Mouse (Mus musculus): Measurements from ENCODE around the gene Lamc2.

The Lamc2 gene

DNA sequence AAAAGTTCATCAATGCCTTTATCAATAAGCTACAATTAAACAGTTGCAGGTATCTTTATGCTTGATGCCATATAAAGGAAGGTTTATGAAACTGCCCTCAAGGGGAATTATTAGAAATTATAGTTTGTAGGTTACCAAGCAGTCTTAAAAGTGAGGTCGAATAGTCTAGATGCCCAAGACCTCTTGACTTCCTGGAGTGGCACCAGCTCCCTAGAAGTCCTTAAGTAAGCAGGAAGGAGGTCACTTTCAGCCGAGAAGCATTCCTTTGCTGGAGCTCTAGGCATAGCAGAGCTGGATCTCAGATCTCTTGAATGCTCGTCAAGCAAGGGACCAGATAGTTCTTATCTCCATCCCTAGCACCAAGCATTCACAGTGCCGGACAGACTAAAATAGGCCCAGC, 58.6 kb downstream of the Lamc2 start:
- no peak for DNase-seq (ENCODE audit: low read depth)

- no peak for DNase-seq (ENCODE audit: low read depth)
Measured at GRCm38 (mm10) chr1:153126491-153127381, 59.5 kb downstream of the Lamc2 start.

GRCm38 (mm10) chr1:153125287-153126275, 60.7 kb downstream of the Lamc2 start:
- no peak for DNase-seq (ENCODE audit: low read depth)

DNA sequence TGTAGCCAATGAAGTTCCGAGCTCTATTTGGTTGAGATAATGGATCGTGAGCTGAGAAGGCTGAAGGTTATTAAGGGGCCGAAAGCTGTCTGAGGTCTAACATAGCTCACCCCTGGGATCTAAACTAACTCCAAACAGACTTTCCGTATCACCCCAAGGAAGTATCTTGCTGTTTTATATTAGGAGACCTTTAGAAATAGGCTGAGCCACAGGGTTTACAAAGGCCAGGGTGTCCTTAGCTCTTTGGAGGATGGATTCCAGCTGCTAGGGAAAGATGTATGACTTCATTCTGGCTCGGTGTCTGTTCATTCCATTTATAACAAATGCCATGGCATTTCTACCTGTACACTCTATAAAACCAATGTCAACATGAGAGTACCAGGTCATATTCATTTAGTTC, 61.7 kb downstream of the Lamc2 start:
- DNase-seq (ENCODE audit: low read depth), result no peak

GRCm38 (mm10) chr1:153122764-153123163, 63.5 kb downstream of the Lamc2 start:
- no peak for DNase-seq (ENCODE audit: low read depth)

DNA sequence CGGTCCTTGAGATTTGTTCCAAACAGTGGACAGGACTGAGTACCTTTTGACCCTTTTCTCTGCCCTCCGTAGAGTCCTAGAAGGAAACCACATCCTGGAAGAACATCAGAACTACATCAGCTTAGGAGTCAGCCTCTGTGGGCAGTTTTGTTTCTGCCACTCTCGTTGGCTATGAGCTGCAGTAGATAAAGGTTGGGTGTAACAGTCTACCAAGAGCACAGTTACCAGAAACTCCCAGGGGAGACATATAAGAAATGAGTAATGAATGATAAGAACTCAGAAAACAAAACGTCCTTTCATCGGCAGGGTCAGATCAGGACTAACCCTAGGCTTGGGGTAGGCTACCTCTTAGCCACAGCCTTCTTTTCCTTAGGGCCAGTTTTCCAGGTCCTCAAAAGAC, 64.9 kb downstream of the Lamc2 start:
- DNase-seq (ENCODE audit: low read depth), result peak; percentile 21

DNA sequence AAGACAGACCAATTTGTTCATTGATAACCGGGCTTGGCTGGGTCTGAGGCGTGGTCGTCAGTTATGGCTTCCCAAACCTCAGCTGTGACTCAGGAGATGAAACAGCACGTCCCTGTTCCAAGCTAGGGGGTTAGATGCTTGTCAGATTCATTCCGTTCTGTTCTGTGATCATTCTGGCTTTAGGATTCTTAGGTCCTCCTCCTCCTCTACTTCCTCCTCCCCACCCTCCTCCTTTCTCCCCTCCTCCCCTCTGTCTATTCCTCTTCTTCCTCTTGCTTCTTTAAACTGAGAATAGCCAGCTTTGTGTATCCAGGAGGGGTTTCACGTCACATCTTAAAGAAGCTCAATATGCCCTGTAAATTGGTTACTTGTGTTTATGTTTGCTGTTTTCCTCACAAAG, 65.7 kb downstream of the Lamc2 start:
- DNase-seq (ENCODE audit: low read depth), result no peak

DNA sequence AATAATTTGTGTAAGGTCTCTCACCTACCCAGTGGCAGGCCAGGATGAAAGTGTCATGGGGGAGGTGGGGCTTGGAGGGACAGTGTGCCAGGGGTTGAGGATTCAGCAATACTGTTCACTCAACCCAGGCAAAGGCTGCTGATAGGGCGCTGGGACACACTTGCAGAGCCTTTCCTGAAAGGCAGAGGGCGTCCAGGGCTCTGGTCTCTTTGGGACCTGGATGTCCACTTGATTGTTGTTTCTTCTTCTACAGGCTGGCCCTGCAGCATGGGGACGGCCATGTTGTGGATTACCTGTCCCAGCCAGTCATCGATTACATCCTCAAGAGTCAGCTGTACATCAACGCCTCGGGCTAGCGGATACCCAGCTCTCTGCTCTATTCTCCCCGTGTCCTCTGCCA, 70.9 kb downstream of the Lamc2 start:
- DNase-seq (ENCODE audit: low read depth), result no peak

DNA sequence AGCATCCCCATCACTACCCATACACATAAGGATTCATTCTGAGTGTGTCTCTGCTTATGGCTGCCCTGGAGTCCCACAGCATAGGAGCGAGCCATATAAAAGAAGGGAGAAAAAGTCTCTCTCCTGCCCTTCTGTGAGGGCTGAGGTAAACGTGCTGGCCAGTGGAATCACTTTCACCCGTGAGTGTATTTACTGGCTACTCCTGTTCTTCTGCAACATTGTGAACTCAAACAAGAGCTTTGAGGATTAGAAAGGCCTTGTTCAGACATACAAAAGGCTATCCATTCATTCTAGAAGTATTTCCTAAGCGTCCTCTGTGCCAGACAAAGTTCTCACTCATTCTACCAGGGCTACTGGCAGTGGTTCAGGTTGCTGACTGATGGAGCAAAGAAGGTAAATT, 74.7 kb downstream of the Lamc2 start:
- DNase-seq (ENCODE audit: low read depth), result no peak

DNA sequence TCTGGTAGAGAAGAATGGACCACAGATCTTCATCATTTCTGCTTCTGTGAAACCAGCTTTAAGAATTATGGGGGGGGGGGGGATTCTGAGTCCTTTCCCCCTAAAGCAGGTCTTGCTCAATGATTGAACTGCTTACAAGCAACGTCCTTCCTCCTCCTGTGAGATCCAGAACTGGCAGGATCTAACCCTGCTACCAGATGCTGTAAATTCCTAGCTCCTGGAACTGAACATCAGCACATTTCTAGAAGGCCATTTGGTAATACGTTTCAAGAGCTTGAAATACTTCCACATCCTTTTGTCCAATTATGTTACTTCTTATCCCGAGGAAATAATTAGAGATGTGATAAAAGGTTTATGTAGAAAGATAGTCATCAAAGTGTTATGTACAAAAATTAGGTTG, 76.4 kb downstream of the Lamc2 start:
- no peak for DNase-seq (ENCODE audit: low read depth)

DNA sequence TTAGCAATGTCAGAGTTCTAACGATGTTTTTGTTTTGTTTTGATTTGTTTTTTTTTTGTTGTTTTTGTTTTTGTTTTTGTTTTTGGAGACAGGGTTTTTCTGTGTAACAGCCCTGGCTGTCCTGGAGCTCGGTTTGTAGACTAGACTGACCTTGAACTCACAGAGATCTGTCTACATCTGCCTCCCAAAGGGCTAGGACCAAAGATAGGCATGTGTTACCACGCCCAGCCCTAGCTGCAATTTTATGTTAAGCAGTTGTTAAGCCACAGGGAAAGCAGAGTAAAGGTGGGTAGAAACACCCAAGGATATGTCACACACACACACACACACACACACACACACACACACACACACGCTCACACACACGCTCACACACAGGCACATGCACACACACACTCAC, 76.9 kb downstream of the Lamc2 start:
- DNase-seq (ENCODE audit: low read depth), result no peak

- no peak for DNase-seq (ENCODE audit: low read depth)
Measured at GRCm38 (mm10) chr1:153107866-153108265, 78.4 kb downstream of the Lamc2 start.

DNA sequence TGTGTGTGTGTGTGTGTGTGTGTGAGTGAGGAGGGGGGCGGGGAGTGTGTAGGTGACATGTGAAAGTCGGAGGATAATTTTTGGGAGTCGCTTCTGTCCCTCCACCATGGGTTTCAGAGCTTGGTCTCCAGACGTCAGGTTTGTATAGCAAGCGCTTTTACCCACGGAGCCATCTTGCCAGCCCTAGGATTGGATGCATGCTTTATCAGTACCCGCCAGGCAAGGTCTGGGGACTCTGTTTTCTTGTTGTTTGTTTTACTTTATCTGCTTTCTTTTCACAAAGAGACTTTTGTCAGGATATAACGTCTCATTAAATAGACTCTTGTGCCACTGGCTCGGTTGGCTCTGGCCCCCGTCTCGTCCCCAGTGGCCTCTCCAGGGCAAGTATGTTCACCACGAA, 81.4 kb downstream of the Lamc2 start:
- DNase-seq (ENCODE audit: low read depth), result no peak

DNA sequence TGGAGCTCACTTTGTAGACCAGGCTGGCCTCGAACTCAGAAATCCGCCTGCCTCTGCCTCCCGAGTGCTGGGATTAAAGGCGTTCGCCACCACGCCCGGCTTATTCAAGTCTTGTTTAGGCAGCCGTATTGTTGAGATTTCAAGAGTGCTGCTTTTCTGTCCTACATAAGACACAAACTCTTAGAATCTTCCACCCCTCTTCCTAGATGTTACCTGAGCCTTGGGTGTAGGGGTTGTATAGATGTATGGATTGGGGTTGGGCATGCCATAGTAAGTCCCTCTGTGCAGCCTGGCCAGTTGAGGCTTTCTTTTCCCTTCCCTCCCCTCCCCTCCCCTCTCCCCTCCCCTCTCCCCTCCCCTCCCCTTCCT, 83.1 kb downstream of the Lamc2 start:
- no peak for DNase-seq (ENCODE audit: low read depth)

DNA sequence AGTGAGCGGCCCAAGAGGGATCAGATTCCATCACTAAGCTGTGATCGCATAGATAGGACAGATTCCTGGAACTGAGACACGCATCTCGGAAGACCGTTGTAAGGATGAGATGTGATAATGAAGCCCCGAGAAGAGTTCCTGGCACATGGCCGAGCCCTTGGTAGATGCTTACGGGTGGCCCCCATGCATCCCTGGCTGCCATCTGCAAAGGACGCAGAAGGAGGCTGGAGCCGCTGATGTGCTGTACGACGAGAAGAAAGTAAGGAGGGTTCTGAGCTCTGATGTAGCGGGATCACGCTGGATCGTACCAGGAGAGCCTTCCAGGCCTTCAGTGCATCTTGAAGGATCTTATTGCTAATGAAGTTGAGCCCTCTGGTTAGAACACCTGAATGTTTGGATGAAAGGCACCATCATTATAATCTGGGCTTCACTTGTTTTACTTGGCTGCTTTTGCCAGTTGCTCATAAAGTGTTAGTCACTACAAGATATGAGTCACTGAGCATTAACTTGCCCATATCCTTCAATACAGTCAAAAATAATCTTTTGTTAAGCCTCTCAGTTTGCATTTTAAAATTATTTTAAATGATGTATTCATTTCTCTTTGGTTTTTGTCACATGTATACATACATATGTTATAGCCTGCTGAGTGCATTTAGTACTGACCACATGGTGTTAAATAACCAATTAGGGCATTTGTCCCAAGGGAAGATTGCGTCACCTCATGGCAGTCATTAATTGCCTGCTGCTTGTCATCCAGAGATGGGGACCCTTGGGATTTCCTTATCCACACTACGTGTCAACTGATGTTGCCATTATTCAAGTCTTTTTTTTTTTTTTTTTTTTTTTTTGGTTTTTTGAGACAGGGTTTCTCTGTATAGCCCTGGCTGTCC, 83.7 kb downstream of the Lamc2 start:
- DNase-seq (ENCODE audit: low read depth), result no peak

DNA sequence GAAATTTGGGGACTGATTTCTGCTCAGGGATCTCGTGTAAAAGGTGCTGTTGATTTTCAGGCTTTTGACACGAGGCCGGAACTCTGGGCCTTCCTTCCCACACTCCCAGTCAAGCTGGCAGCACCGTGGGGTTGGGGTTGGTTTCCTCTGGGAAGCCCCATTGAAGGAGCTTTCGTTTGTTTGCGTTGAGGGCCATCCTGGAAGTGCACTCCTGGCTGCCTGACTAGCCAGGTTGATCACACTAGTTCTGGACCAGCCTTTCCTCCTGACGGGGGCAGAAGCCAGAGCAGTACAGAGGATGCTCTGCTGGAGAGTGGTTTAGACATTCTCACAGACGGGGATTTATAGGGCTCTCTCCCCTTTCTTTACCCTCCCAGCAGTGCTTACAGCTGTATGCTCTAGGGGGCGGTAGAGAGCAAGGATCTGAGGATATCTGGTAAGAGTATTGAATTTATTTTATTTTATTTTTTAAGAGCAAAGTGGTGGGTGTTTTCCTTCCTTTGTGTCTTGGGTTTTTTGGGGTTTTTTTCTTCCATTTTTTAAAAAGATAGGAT, 84.8 kb downstream of the Lamc2 start:
- no peak for DNase-seq (ENCODE audit: low read depth)

DNA sequence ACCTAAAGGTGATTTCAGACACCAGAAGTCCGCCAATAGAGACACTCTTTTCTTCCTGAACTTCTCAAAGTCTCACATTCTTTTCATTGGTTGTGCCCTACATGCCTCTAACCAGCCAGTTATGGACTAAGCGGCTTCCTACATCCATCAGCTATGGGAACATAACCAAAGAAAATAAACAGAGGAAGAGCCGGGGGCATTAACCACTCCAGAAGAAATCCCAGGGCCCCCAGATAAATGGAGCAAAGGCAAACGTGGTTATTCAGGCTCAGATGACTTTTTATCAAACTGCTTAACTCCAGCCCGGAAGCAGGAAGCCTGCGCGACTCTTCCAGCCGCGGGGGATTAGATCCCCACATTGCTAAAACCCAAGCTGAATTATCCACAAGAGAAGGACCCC, 85.3 kb downstream of the Lamc2 start:
- no peak for DNase-seq (ENCODE audit: low read depth)

DNA sequence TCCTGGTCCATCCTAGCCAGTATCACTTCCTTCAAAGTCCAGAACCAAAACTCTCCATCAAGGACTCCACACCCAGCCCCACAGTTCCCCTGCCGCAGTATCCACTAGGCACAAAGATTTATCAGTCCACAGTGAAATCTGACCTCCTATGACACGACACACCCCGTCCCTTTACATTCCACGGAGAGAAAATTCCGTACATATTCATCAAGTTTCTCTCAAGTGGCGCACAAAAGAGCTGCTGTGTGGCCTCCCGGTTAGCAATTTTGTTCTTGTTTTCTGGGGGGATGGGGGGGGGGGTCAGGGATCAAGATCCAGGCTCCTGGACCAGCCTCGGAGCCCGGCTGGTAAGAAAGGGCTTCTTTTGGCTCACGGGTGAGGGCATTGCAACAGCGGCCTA, 87.7 kb downstream of the Lamc2 start:
- DNase-seq (ENCODE audit: low read depth), result no peak

DNA sequence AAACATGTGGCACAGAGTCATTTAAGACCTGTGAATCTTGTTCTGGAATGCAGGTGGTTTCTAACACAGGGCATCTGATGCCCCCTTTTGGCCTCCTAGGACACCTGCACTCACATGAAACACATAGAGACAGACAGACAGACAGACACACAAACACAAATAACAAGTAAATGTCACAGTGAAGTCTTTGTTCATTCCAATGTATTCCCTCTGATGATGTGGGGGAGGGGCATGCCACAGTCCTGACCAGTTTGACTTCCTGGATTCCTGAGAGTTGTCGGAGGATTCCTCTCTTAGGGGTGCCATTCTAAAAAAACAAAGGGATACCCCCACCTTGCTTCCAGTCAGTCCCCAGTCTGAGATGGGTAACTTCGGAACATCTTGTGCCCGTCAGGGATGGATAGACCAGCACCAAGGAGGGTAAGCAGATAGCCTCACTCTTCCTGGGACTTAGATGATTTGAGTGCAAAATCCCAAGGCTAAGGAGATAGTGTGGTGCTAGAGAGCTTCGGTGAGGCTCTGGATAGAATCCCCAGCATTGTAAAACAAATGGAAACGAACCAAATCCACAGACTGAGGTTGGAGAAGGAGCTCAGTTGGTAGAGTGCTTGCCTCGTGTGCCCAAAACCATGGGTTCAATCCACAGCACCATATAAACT, 89.1 kb downstream of the Lamc2 start:
- no peak for DNase-seq (ENCODE audit: low read depth)

DNA sequence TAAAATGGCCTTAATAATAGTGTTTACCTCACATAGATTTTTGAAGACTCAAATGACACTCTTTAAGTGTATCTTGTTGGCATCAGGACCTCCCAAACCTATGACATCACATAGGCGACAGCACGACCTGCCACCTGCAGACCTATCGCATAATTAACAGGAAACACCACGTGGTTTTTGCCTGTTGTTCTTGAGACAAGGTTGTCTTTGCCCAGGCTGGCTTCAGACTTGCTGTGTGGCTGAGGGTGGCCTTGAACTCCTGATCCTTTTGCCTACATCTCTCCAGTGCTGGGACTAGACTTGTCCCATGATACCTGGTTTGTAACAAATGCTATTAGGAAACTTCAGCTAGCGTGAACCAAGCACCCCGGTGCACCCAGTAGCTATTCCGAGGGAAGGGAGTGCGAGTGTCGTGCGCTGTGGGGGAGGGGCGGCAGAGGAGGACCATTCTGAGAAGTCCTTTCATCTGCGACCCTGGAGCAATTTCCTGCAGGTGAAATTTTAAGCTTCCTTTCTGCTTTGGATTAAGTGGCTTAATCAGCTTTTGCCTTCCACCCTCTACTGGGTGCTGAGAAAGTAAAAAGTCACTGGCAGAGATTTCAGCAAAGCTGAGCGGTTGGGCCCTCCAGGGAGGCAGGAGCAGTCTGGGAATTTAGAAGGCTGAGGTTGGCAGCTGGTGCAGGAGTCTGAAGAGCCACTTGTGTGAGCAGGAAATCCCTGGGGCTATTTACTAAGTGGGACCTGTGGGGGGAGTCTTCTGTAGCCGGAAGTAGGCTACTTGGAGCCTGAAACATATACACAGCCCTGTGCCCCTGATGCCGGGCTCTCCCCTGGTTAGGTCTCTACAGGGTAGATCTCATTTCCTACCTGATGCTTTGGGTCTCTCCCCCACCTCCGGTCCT, 90.2 kb downstream of the Lamc2 start:
- no peak for DNase-seq (ENCODE audit: low read depth)

Measured in c-Kit-positive CD71-positive TER-119-negative erythroid progenitor cells, embryonic 14.5 days (primary cell).